Mouse (Mus musculus): ENCODE data around the gene Lamc1.

- TF ChIP-seq CTCF (IDR thresholded peaks at IDR 0.05) (no peak), EP300 (IDR thresholded peaks at IDR 0.05) (peak; percentile 80)
Measured at GRCm38 (mm10) chr1:153274611-153275010, 58.0 kb downstream of the Lamc1 start.
